Mouse (Mus musculus) heart, postnatal 0 days (tissue): ENCODE results near the gene Cenpa. TPM values are rescaled to one million over a fixed set of nuclear protein-coding genes. Genes with fewer than 3 reads are reported as not detected.

Source experiments
- ATAC-seq: fragments of 200-750 bp; cut with Nextera tagmentation; 2 replicates; pipeline ENCODE4 v1.8.0; 2017; ENCODE audit warnings: low read depth, moderate number of reproducible peaks, moderate library complexity; ENCODE audit not compliant: insufficient read depth
- DNase-seq: peaks from one replicate; pipeline ENCODE4 v3.0.0-alpha.2; 2016; ENCODE audit warnings: low spot score
- H3K27ac ChIP-seq: fragments of 300-500 bp; sonication (generic); 2 replicates; pipeline ENCODE4 v1.5.1; 2014; ENCODE audit warnings: low read depth, mild to moderate bottlenecking
- H3K27me3 ChIP-seq: fragments of 300-500 bp; sonication (generic); 2 replicates; pipeline ENCODE4 v1.6.1; 2014; ENCODE audit warnings: low read length, mixed read lengths; ENCODE audit not compliant: control insufficient read depth, insufficient read depth
- H3K36me3 ChIP-seq: fragments of 300-500 bp; sonication (generic); replicated peaks from 2 replicates; pipeline ENCODE4 v1.6.1; 2014; ENCODE audit warnings: low read length, mixed read lengths; ENCODE audit not compliant: control insufficient read depth, insufficient read depth
- H3K4me1 ChIP-seq: fragments of 300-500 bp; sonication (generic); 2 replicates; pipeline ENCODE4 v1.6.1; 2014; ENCODE audit warnings: antibody characterized with exemption; ENCODE audit not compliant: control insufficient read depth, insufficient read depth
- H3K4me2 ChIP-seq: fragments of 300-500 bp; sonication (generic); 2 replicates; pipeline ENCODE4 v1.6.1; 2014; ENCODE audit warnings: low read depth, mild to moderate bottlenecking, low read length, moderate library complexity
- H3K4me3 ChIP-seq: fragments of 300-500 bp; sonication (generic); 2 replicates; pipeline ENCODE4 v1.5.1; 2014; ENCODE audit warnings: low read depth, low read length
- H3K9ac ChIP-seq: fragments of 300-500 bp; sonication (generic); replicated peaks from 2 replicates; pipeline ENCODE4 v1.6.1; 2014; ENCODE audit warnings: low read depth, low read length, mixed read lengths
- H3K9me3 ChIP-seq: fragments of 300-500 bp; sonication (generic); replicated peaks from 2 replicates; pipeline ENCODE4 v1.6.1; 2016; ENCODE audit warnings: low read length; ENCODE audit not compliant: control insufficient read depth
- CTCF ChIP-seq: IDR thresholded peaks from 2 replicates; pipeline ENCODE4 v1.5.1; 2016; ENCODE audit warnings: antibody characterized with exemption, control low read depth, low read depth
- EP300 ChIP-seq: IDR thresholded peaks from 2 replicates; pipeline ENCODE4 v1.6.1; 2016; ENCODE audit warnings: antibody characterized with exemption, low read depth
- WGBS: fragments of 180-500 bp; shearing (Covaris S2); extraction: QIAGEN DNeasy Blood & Tissue Kit; methylation state at CpG from one replicate; pipeline ENCODE4 v1.1.7; 2014; 5-methylcytosine and 5-hydroxymethylcytosine counted together
- polyA plus RNA-seq: library from polyadenylated mRNA; unstranded; fragments of >200 nt; fragmentation: Nextera tagmentation; extraction: Ambion mirVana; gene quantifications from 2 replicates; pipeline ENCODE4 v1.2.1, GENCODE M21; 2015
- total RNA-seq: library from RNA; depleted of rRNA; stranded (reverse); fragments of >200 nt; gene quantifications from 2 replicates; pipeline ENCODE4 v1.2.3, GENCODE M21; 2014; ENCODE audit warnings: low replicate concordance

The Cenpa gene
- total and polyA plus RNA-seq, 2 experiments from 2014 or later, result 87.9 to 158 TPM

- DNase-seq (no peak), ATAC-seq (no peak)
- Histone ChIP-seq H3K4me1 (peaks cover 30% of the 10 kb centered on the region), H3K4me2 (no peak overlapping the region), H3K36me3 (no peaks in the 10 kb centered on the region), H3K9me3 (no peaks in the 10 kb centered on the region), H3K27me3 (peaks cover 14% of the 10 kb centered on the region), H3K4me3 (no peak overlapping the region), H3K27ac (no peak overlapping the region), H3K9ac (no peak overlapping the region)
- TF ChIP-seq CTCF, result no peak
- no peak for TF ChIP-seq EP300
- WGBS, result 97% methylated on average over 20 of the region's 20 CpGs
These were observed 46.0 kb upstream of the Cenpa start for GRCm38 (mm10) chr5:30620567-30620966.

- Histone ChIP-seq H3K4me3 (no peak overlapping the region), H3K4me1 (peaks cover 25% of the 10 kb centered on the region), H3K4me2 (no peak overlapping the region), H3K27ac (no peak overlapping the region), H3K9me3 (no peaks in the 10 kb centered on the region), H3K36me3 (no peaks in the 10 kb centered on the region), H3K27me3 (peaks cover 14% of the 10 kb centered on the region), H3K9ac (no peak overlapping the region)
- TF ChIP-seq EP300 (no peak), CTCF (no peak)
- ATAC-seq, result no peak
- WGBS, result 91% methylated on average over 9 of the region's 9 CpGs
- no peak for DNase-seq
These were observed 45.3 kb upstream of the Cenpa start for GRCm38 (mm10) chr5:30621211-30621790.

GRCm38 (mm10) chr5:30621844-30622176 lies 44.8 kb upstream of the Cenpa start:
- no peak for DNase-seq
- no peak overlapping the region for H3K27ac ChIP-seq
- WGBS, result 68% methylated on average over 22 of the region's 22 CpGs
- H3K4me2 ChIP-seq, result no peak overlapping the region; the same call in 1 of the 2 replicates
- no peaks in the 10 kb centered on the region for H3K36me3 ChIP-seq
- H3K9me3 ChIP-seq, result no peaks in the 10 kb centered on the region
- peak overlapping the region; percentile 11; the same call in 1 of the 2 replicates for H3K4me3 ChIP-seq
- H3K9ac ChIP-seq, result no peak overlapping the region
- H3K27me3 ChIP-seq, result peaks cover 14% of the 10 kb centered on the region
- TF ChIP-seq CTCF (no peak), EP300 (no peak)
- no peak for ATAC-seq
- peaks cover 30% of the 10 kb centered on the region for H3K4me1 ChIP-seq

- Histone ChIP-seq H3K4me1 (peaks cover 33% of the 10 kb centered on the region), H3K27ac (no peak overlapping the region), H3K27me3 (peaks cover 14% of the 10 kb centered on the region), H3K4me3 (peak overlapping the region; percentile 11), H3K9me3 (no peaks in the 10 kb centered on the region), H3K36me3 (no peaks in the 10 kb centered on the region), H3K4me2 (peak overlapping the region; percentile 34), H3K9ac (0 out of 2 replicates have a peak overlapping the region, but pooled peaks have one; percentile 3)
- TF ChIP-seq EP300 (no peak), CTCF (no peak)
- WGBS, result 23% methylated on average over 69 of the region's 69 CpGs
- ATAC-seq (no peak), DNase-seq (no peak)
These were observed 44.3 kb upstream of the Cenpa start for GRCm38 (mm10) chr5:30622177-30622840.

- TF ChIP-seq CTCF, result no peak
- no peak for TF ChIP-seq EP300
- H3K36me3 ChIP-seq, result no peaks in the 10 kb centered on the region
- DNase-seq, result no peak
- ATAC-seq, result no peak
- peak overlapping the region; percentile 34 for H3K4me2 ChIP-seq
- peaks cover 28% of the 10 kb centered on the region for H3K4me1 ChIP-seq
- H3K27me3 ChIP-seq, result peaks cover 14% of the 10 kb centered on the region
- whole genome bisulfite sequencing, result 27% methylated on average over 10 of the region's 10 CpGs
- H3K9me3 ChIP-seq, result no peaks in the 10 kb centered on the region
- H3K9ac ChIP-seq, result 0 out of 2 replicates have a peak overlapping the region, but pooled peaks have one; percentile 3
- H3K4me3 ChIP-seq, result peak overlapping the region; percentile 11
- H3K27ac ChIP-seq, result no peak overlapping the region
These were observed 43.8 kb upstream of the Cenpa start for GRCm38 (mm10) chr5:30622841-30623185.

- DNase-seq (no peak), ATAC-seq (no peak)
- Histone ChIP-seq H3K9ac (no peak overlapping the region), H3K9me3 (no peaks in the 10 kb centered on the region), H3K4me2 (no peak overlapping the region), H3K36me3 (no peaks in the 10 kb centered on the region), H3K4me3 (no peak overlapping the region), H3K4me1 (peaks cover 22% of the 10 kb centered on the region), H3K27me3 (peaks cover 14% of the 10 kb centered on the region), H3K27ac (no peak overlapping the region)
- 84% methylated on average over 2 of the region's 2 CpGs for WGBS
- TF ChIP-seq CTCF, result no peak
- TF ChIP-seq EP300, result no peak
These were observed 43.2 kb upstream of the Cenpa start for GRCm38 (mm10) chr5:30623380-30623779.
